Mouse (Mus musculus) layer of hippocampus, adult 2 months (tissue): ENCODE data around the gene Snrnp70. TPM values are rescaled to one million over a fixed set of nuclear protein-coding genes. Genes with fewer than 3 reads are reported as not detected.
A peak's percentile ranks its signal among the peaks of the same experiment; 100 is the strongest.

ENCODE experiments used
- DNase-seq, 2 experiments: peaks; one replicate each; pipeline ENCODE4 v3.0.0; 2022; ENCODE audit warnings: low spot score in 2 of 2
- H3K27ac ChIP-seq: fragments of 200-600 bp; 2 replicates; pipeline ENCODE4 v1.8.1; 2022
- H3K4me3 ChIP-seq: fragments of 200-600 bp; 2 replicates; pipeline ENCODE4 v1.8.1; 2022; ENCODE audit warnings: mild to moderate bottlenecking
- CTCF ChIP-seq: fragments of 200-600 bp; conservative IDR thresholded peaks from 2 replicates; pipeline ENCODE4 v1.8.1; 2022; ENCODE audit warnings: antibody characterized with exemption, mild to moderate bottlenecking, moderate library complexity
- total RNA-seq, 2 experiments: library from RNA; stranded (reverse); gene quantifications; 2 replicates each; pipeline ENCODE4 v1.2.3; 2021

Snrnp70 gene
- total RNA-seq, 2 experiments from 2014 or later = 456 to 514 TPM

DNA sequence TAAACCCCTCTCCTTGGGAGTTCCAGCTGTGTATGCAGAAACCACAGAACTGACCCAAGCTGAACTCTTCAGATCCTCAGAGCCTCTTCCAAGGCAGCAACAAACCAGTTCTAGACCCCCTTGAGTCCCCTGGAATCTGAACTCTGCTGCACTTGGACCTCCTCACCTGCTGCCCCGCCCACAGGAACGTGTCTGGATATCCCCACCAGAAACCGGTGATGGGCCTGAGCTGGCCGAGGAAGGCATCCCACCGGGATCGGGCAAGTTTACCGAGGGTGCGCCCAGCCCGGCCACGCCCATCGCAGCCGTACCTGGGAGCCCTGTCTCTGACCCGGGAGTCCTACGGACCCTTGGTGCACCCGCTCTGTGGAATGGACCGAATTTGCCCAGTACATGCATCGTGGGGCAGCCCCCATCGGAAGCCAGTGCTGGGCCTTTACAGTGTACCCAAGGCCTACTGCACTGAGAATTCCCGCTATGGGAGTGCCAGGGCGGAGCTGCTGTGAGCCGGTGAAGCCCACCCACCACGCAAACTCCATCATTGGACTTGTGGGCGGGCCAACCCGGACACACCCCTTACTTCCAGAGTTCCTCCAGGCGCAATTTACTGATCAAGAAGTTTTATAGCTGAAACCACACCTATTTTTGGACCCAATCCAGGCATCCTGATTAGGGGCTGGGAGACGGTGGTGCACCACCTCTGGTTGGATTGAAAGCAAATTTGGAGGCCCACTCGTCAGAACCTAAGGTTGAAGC, 24.5 kb upstream of the Snrnp70 start:
- no peak for TF ChIP-seq CTCF
- no peak for DNase-seq
- H3K27ac ChIP-seq = no peak overlapping the region
- H3K4me3 ChIP-seq = no peak overlapping the region

DNA sequence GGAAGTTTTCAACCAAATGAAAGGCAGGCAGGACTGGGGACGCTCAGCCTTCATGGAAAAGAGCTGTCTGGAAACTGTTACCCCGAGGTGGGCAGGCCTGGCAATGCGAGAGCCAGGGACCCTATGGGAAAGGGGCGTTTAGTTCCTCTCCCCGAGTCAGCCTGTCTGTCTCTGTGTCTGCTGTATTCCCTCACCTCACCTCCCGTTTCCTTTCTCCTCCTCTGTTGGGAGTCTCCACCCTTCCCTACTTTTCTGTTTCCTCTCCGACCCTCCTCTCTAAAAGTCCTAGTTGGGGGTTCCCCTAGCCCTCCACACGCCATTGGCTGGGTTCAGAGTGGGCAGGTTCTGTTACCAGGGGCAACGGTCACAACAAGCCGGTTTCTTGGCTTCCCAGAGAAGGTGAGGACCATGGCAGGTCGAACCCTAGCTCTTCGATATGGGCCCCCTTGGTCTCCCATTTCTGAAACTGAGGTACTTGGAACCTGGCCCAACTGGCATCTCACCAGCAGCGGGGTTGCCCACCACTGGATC, 22.5 kb upstream of the Snrnp70 start:
- Histone ChIP-seq H3K27ac (no peak overlapping the region), H3K4me3 (no peak overlapping the region)
- DNase-seq = no peak
- TF ChIP-seq CTCF = no peak

DNA sequence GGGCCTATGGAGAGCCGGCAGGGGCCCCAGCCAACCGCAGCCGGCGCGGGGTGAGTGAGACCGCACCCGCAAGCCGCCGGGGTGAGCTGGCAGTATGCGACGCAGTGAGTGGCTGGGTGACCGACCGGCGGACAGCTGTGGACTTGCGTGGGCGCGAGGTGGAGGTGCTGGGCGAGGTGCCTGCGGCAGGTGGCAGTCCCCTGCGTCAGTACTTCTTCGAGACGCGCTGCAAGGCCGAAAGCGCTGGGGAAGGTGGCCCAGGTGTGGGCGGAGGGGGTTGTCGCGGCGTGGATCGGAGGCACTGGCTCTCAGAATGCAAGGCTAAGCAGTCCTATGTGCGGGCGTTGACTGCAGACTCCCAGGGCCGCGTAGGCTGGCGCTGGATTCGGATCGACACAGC, 20.1 kb upstream of the Snrnp70 start:
- Histone ChIP-seq H3K4me3 (peak overlapping the region; percentile 41), H3K27ac (no peak overlapping the region)
- TF ChIP-seq CTCF = no peak
- DNase-seq = no peak

DNA sequence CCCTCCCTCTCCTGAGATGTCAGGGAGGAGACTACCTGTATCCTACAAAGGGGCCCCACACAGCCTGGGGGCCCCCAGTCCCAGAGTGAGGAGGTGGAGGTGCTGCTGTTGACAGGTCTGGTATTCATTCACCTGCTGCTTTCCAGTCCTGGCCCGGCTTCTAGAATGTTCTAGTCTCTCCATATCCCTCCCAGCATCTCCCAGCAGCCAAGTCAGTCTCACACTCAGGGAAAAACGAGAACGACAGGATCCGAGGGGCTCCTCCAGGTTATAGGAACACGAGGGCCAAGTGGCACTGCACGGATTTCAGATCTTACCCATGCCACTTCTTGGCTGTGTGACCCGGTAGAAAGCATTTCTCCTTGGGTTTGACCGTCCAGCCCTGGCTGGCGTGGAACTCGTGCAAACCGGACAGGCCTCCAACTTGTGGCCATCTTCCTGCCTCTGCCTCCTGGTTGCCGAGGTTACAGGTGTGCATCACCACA, 19.2 kb upstream of the Snrnp70 start:
- Histone ChIP-seq H3K27ac (no peak overlapping the region), H3K4me3 (no peak overlapping the region)
- no peak for DNase-seq
- TF ChIP-seq CTCF = no peak

DNA sequence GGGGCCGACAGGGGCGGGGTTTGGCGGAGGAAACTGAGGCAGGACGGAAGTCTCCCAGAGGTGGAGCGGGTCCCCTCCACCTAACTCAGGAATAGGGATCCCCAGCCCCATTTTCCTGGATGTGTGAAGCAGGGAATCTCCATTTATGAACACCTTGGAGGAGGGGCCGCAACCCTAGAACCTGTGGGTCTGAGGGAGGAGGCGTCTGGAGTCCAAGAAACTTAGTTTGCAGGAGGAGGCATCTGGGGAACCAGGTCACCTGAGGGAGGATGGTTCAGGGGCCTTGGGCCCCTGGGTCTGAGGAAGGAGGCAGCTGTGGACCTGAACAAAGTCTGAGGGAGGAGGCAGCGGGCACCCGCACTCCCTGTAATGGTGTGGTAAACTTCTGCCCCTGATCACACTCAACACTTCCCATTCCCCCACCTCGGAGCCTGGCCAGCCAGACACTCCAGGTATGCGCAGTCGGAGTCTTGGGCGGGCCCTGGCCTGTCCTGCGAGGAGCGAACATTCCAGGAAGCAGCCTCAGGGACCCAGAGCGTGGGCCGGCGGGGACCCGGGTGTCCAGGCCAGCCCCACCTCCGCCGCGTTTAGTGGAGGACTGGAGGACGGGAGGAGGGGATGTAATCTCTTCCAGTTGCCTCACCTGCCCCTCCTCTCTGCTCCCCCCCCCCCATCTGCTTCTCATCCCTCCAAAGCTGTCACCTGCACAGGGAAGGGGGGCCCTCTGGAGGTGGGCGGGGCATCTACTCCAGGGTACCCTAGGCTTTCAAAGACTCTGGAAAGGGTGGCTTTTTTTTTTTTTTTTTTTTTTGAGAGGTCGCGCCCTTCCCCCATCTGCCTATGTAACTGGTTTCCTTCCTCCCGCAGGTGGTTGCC, 18.6 kb upstream of the Snrnp70 start:
- no peak for TF ChIP-seq CTCF
- no peak overlapping the region for H3K27ac ChIP-seq
- peak overlapping the region; percentile 50 for H3K4me3 ChIP-seq
- no peak for DNase-seq

DNA sequence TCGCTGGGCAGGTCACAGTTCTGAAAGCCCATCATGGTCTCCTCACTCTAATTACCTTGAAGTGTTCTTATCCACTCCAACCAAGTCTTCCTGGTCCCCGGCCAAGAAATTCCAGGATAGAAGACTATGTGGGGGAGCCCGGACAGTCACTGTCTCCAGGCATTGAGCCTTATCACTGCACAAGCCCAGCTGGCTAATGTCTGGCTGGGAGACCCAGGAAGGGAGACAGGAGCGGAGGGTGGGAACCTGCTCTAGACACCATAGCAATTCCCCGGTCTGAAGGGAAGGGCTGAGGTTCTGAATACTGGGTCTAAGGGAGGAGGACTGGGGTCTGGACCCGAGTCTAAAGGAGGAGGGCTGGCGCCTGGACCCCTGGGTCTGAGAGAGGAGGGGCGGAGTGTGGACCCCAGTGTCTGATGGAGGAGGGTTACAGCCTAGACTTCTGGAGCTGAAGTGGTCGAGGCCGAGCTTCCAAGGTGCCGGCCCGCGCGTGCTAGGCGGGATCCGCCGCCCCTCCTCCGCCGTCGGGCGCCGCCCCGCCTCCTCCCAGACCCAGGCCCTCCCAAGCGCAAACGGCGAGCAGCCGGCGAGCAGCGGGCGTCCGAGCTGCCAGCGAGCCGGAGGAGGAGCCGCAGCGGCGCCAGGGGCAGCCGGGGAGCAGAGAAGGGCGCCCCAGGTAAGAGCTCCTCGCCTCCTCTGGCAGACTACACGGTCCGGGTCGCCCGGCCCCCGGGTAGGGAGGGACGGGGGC, 17.7 kb upstream of the Snrnp70 start, which contains the start of gene Ntf5:
Gene Ntf5 (plus strand): TSS at position 583 of the 751 bp plus-strand sequence.
- Histone ChIP-seq H3K4me3 (peak within 1 kb of the TSS; percentile 50), H3K27ac (no peak within 1 kb of the TSS)
- DNase-seq = no peak
- no peak for TF ChIP-seq CTCF

DNA sequence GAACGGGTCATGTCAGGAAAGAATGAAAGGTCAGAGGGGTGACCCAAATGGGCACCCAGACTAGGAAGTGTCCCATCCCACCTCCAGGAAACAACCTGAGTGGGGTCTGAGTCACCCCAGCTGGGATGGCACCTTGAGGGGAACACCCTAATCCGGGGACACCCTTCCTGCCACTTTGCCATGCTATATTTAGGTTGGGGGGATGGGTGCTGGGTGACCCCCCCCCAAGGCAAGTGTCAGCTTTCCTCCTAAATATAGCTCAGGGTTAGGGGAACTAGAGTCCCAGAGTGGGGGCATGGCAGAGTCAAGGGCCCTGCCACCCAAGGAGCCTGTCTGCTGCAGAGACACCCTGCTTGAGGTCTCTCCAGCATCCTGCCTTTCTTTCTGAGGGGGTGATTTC, 16.9 kb upstream of the Snrnp70 start:
- no peak for TF ChIP-seq CTCF
- no peak for DNase-seq

DNA sequence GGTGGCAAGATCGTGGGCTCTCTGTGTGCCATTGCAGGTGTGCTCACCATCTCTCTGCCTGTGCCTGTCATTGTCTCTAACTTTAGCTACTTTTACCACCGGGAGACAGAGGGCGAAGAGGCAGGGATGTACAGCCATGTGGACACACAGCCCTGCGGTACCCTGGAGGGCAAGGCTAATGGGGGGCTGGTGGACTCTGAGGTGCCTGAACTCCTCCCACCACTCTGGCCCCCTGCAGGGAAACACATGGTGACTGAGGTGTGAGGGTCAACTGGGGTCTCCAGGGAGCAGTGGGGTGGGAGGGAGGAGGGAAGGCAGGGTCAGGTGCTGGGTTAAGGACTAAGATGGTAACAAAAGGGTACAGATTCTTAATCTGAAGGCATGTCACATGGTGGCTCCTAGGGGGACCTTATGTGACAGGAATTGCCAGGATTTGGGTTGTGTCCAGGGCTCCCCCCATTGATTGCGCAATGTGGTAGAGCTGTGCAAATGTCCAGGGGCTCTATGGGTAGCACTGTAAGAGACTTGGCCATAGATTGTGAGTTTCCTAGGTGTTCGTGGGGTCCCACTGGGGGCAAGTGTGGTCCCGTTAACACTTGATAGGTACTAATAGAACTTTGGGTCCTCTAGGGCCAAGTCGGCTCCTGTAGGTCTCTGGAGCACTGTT, 14.1 kb upstream of the Snrnp70 start:
- no peak overlapping the region for H3K27ac ChIP-seq
- TF ChIP-seq CTCF = no peak
- no peak for DNase-seq
- no peak overlapping the region for H3K4me3 ChIP-seq

More for the DNA sequence above, 16.9 kb upstream of the Snrnp70 start:
- Histone ChIP-seq H3K27ac (no peak overlapping the region), H3K4me3 (no peak overlapping the region)

DNA sequence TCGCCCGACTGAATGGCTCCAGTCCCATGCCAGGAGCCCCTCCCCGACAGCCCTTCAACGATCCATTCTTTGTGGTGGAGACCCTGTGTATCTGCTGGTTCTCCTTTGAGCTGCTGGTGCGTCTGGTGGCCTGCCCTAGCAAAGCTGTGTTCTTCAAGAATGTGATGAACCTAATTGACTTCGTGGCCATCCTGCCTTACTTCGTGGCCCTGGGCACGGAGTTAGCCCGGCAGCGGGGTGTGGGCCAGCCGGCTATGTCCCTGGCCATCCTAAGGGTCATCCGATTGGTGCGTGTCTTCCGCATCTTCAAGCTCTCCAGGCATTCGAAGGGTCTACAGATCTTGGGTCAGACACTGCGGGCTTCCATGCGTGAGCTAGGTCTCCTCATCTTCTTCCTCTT, 13.4 kb upstream of the Snrnp70 start:
- no peak for TF ChIP-seq CTCF
- no peak for DNase-seq
- Histone ChIP-seq H3K4me3 (no peak overlapping the region), H3K27ac (no peak overlapping the region)

DNA sequence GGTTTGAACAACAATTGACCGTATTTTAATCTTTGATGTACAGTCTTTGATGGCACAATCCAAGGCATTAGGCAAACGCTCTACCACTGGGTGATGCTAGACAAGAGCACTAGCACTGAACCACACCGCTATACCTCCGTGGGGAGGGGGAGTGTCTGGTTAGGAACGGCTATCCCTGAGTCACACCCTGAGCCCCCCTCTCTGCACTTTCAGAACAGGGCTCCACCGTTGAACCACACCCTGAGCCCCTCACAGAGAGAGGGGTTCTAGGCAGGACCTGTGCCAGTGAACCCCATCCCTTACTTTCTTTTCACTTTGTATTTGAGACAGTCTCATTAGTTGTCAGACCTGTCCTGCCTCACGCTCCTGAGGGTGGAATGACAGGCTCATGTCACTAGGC, 12.8 kb upstream of the Snrnp70 start:
- Histone ChIP-seq H3K27ac (no peak overlapping the region), H3K4me3 (no peak overlapping the region)
- no peak for DNase-seq
- no peak for TF ChIP-seq CTCF

DNA sequence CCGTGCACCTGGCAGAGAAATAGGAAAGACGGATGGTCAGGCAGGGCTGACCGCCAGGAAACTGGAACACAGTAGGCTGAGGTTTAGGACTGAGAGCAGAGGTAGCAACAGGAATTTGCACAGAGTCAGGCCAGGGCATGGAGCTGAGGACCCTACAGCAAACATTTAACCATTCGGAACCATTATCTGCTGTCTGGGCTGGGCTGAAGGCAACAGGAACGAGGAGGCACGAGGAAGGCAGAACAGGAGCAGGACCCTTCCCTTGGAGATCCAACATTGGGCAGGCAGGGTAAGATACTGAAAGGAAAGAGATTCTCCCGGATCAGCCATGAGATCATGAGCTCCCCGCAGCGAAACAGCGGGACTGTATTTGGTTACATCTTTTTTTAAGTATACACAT, 12.3 kb upstream of the Snrnp70 start:
- Histone ChIP-seq H3K4me3 (no peak overlapping the region), H3K27ac (no peak overlapping the region)
- no peak for TF ChIP-seq CTCF
- DNase-seq = no peak
